Mouse (Mus musculus): ENCODE results near the gene Ugt2b35. TPM values are rescaled to one million over a fixed set of nuclear protein-coding genes. Genes with fewer than 3 reads are reported as not detected.
"Not testable (repeated sequence)": the region's sequence is repeated elsewhere in the genome, so short reads cannot be mapped to it uniquely, and the experiment has no call there.

Gene Ugt2b35
- not detected in 2 replicates for polyA plus RNA-seq (2014; fragmentation: Nextera tagmentation; extraction: Ambion mirVana)

GRCm38 (mm10) chr5:87000395-87001073, at the start of gene Ugt2b35:
Ugt2b35 (plus strand) TSS chr5:87000860.
- no peak within 1 kb of the TSS for H3K4me2 ChIP-seq (ENCODE audit: low read length)
- 82% methylated on average over 4 of the region's 4 CpGs for WGBS
- H3K9me3 ChIP-seq (ENCODE audit: control insufficient read depth, low read length) = no peaks in the 10 kb centered on the region
- H3K27me3 ChIP-seq (ENCODE audit: control insufficient read depth, insufficient read depth, low read length) = no peaks in the 10 kb centered on the region
- no peak within 1 kb of the TSS for H3K9ac ChIP-seq (replicated peaks; ENCODE audit: low read length)
- no peak within 1 kb of the TSS for H3K27ac ChIP-seq (replicated peaks; ENCODE audit: low read depth, low read length)
- ATAC-seq (ENCODE audit: low FRiP score, low TSS enrichment) (no peak), DNase-seq (no peak)
- no peak within 1 kb of the TSS for H3K4me3 ChIP-seq (replicated peaks; ENCODE audit: low read depth, low read length)
- no peaks in the 10 kb centered on the region for H3K4me1 ChIP-seq (ENCODE audit: control insufficient read depth, insufficient read depth, low read length)
- H3K36me3 ChIP-seq (ENCODE audit: control insufficient read depth, insufficient read depth, low read length) = no peaks in the 10 kb centered on the region

GRCm38 (mm10) chr5:86960504-86960903, 40.2 kb upstream of the Ugt2b35 start:
- H3K4me2 ChIP-seq (ENCODE audit: low read length) = no peak overlapping the region

GRCm38 (mm10) chr5:86961587-86962358, 38.9 kb upstream of the Ugt2b35 start:
- Histone ChIP-seq H3K27me3 (ENCODE audit: control insufficient read depth, insufficient read depth, low read length) (no peaks in the 10 kb centered on the region), H3K4me2 (ENCODE audit: low read length) (no peak overlapping the region), H3K36me3 (ENCODE audit: control insufficient read depth, insufficient read depth, low read length) (no peaks in the 10 kb centered on the region), H3K9me3 (ENCODE audit: control insufficient read depth, low read length) (no peaks in the 10 kb centered on the region), H3K9ac (replicated peaks; ENCODE audit: low read length) (no peak overlapping the region), H3K4me3 (replicated peaks; ENCODE audit: low read depth, low read length) (no peak overlapping the region), H3K27ac (replicated peaks; ENCODE audit: low read depth, low read length) (no peak overlapping the region), H3K4me1 (ENCODE audit: control insufficient read depth, insufficient read depth, low read length) (no peaks in the 10 kb centered on the region)
- 83% methylated on average over 3 of the region's 3 CpGs for WGBS
- no peak for ATAC-seq (ENCODE audit: low FRiP score, low TSS enrichment)
- DNase-seq = no peak

More at GRCm38 (mm10) chr5:86960504-86960903, 40.2 kb upstream of the Ugt2b35 start:
- DNase-seq (no peak), ATAC-seq (ENCODE audit: low FRiP score, low TSS enrichment) (no peak)
- H3K4me1 ChIP-seq (ENCODE audit: control insufficient read depth, insufficient read depth, low read length) = no peaks in the 10 kb centered on the region
- 90% methylated on average over 3 of the region's 3 CpGs for WGBS
- no peaks in the 10 kb centered on the region for H3K27me3 ChIP-seq (ENCODE audit: control insufficient read depth, insufficient read depth, low read length)
- H3K27ac ChIP-seq (replicated peaks; ENCODE audit: low read depth, low read length) = no peak overlapping the region
- no peak overlapping the region for H3K4me3 ChIP-seq (replicated peaks; ENCODE audit: low read depth, low read length)
- no peaks in the 10 kb centered on the region for H3K36me3 ChIP-seq (ENCODE audit: control insufficient read depth, insufficient read depth, low read length)
- H3K9me3 ChIP-seq (ENCODE audit: control insufficient read depth, low read length) = no peaks in the 10 kb centered on the region
- no peak overlapping the region for H3K9ac ChIP-seq (replicated peaks; ENCODE audit: low read length)

GRCm38 (mm10) chr5:86962849-86963248, 37.8 kb upstream of the Ugt2b35 start:
- 89% methylated on average over 1 of the region's 1 CpGs for WGBS
- H3K27ac ChIP-seq (replicated peaks; ENCODE audit: low read depth, low read length); DNase-seq; H3K4me1 ChIP-seq (ENCODE audit: control insufficient read depth, insufficient read depth, low read length); H3K9ac ChIP-seq (replicated peaks; ENCODE audit: low read length); H3K4me3 ChIP-seq (replicated peaks; ENCODE audit: low read depth, low read length); H3K4me2 ChIP-seq (ENCODE audit: low read length); H3K36me3 ChIP-seq (ENCODE audit: control insufficient read depth, insufficient read depth, low read length); H3K9me3 ChIP-seq (ENCODE audit: control insufficient read depth, low read length); ATAC-seq (ENCODE audit: low FRiP score, low TSS enrichment); H3K27me3 ChIP-seq (ENCODE audit: control insufficient read depth, insufficient read depth, low read length): not testable (repeated sequence)

GRCm38 (mm10) chr5:86967271-86967670, 33.4 kb upstream of the Ugt2b35 start:
- WGBS = 93% methylated on average over 5 of the region's 5 CpGs
- H3K27me3 ChIP-seq (ENCODE audit: control insufficient read depth, insufficient read depth, low read length); DNase-seq; ATAC-seq (ENCODE audit: low FRiP score, low TSS enrichment); H3K4me3 ChIP-seq (replicated peaks; ENCODE audit: low read depth, low read length); H3K36me3 ChIP-seq (ENCODE audit: control insufficient read depth, insufficient read depth, low read length); H3K4me2 ChIP-seq (ENCODE audit: low read length); H3K27ac ChIP-seq (replicated peaks; ENCODE audit: low read depth, low read length); H3K4me1 ChIP-seq (ENCODE audit: control insufficient read depth, insufficient read depth, low read length); H3K9ac ChIP-seq (replicated peaks; ENCODE audit: low read length); H3K9me3 ChIP-seq (ENCODE audit: control insufficient read depth, low read length): not testable (repeated sequence)

- Histone ChIP-seq H3K4me2 (ENCODE audit: low read length) (no peak overlapping the region), H3K9ac (replicated peaks; ENCODE audit: low read length) (no peak overlapping the region), H3K27ac (replicated peaks; ENCODE audit: low read depth, low read length) (no peak overlapping the region), H3K4me1 (ENCODE audit: control insufficient read depth, insufficient read depth, low read length) (no peaks in the 10 kb centered on the region), H3K36me3 (ENCODE audit: control insufficient read depth, insufficient read depth, low read length) (no peaks in the 10 kb centered on the region), H3K9me3 (ENCODE audit: control insufficient read depth, low read length) (no peaks in the 10 kb centered on the region), H3K4me3 (replicated peaks; ENCODE audit: low read depth, low read length) (no peak overlapping the region), H3K27me3 (ENCODE audit: control insufficient read depth, insufficient read depth, low read length) (no peaks in the 10 kb centered on the region)
- ATAC-seq (ENCODE audit: low FRiP score, low TSS enrichment) (no peak), DNase-seq (no peak)
- WGBS = 89% methylated on average over 6 of the region's 6 CpGs
Measured at GRCm38 (mm10) chr5:87004735-87005134, 4.1 kb downstream of the Ugt2b35 start.

GRCm38 (mm10) chr5:87015477-87015876, 14.8 kb downstream of the Ugt2b35 start:
- Histone ChIP-seq H3K27me3 (ENCODE audit: control insufficient read depth, insufficient read depth, low read length) (no peaks in the 10 kb centered on the region), H3K4me2 (ENCODE audit: low read length) (no peak overlapping the region), H3K9me3 (ENCODE audit: control insufficient read depth, low read length) (no peaks in the 10 kb centered on the region), H3K9ac (replicated peaks; ENCODE audit: low read length) (no peak overlapping the region), H3K36me3 (ENCODE audit: control insufficient read depth, insufficient read depth, low read length) (no peaks in the 10 kb centered on the region), H3K4me3 (replicated peaks; ENCODE audit: low read depth, low read length) (no peak overlapping the region), H3K4me1 (ENCODE audit: control insufficient read depth, insufficient read depth, low read length) (no peaks in the 10 kb centered on the region), H3K27ac (replicated peaks; ENCODE audit: low read depth, low read length) (no peak overlapping the region)
- WGBS = 95% methylated on average over 3 of the region's 3 CpGs
- ATAC-seq (ENCODE audit: low FRiP score, low TSS enrichment) = no peak
- no peak for DNase-seq

GRCm38 (mm10) chr5:87027359-87027758, 26.7 kb downstream of the Ugt2b35 start:
- H3K27me3 ChIP-seq (ENCODE audit: control insufficient read depth, insufficient read depth, low read length) = no peaks in the 10 kb centered on the region
- H3K4me3 ChIP-seq (replicated peaks; ENCODE audit: low read depth, low read length) = no peak overlapping the region
- no peak overlapping the region for H3K9ac ChIP-seq (replicated peaks; ENCODE audit: low read length)
- H3K4me2 ChIP-seq (ENCODE audit: low read length) = no peak overlapping the region
- no peaks in the 10 kb centered on the region for H3K36me3 ChIP-seq (ENCODE audit: control insufficient read depth, insufficient read depth, low read length)
- no peaks in the 10 kb centered on the region for H3K9me3 ChIP-seq (ENCODE audit: control insufficient read depth, low read length)
- ATAC-seq (ENCODE audit: low FRiP score, low TSS enrichment) (no peak), DNase-seq (no peak)
- H3K27ac ChIP-seq (replicated peaks; ENCODE audit: low read depth, low read length) = no peak overlapping the region
- 84% methylated on average over 3 of the region's 3 CpGs for WGBS
- H3K4me1 ChIP-seq (ENCODE audit: control insufficient read depth, insufficient read depth, low read length) = no peaks in the 10 kb centered on the region

- no peak overlapping the region for H3K27ac ChIP-seq (replicated peaks; ENCODE audit: low read depth, low read length)
- WGBS = 94% methylated on average over 1 of the region's 1 CpGs
- H3K9me3 ChIP-seq (ENCODE audit: control insufficient read depth, low read length) = no peaks in the 10 kb centered on the region
- no peaks in the 10 kb centered on the region for H3K4me1 ChIP-seq (ENCODE audit: control insufficient read depth, insufficient read depth, low read length)
- ATAC-seq (ENCODE audit: low FRiP score, low TSS enrichment) = no peak
- no peaks in the 10 kb centered on the region for H3K27me3 ChIP-seq (ENCODE audit: control insufficient read depth, insufficient read depth, low read length)
- no peak overlapping the region for H3K4me2 ChIP-seq (ENCODE audit: low read length)
- DNase-seq = no peak
- H3K4me3 ChIP-seq (replicated peaks; ENCODE audit: low read depth, low read length) = no peak overlapping the region
- H3K36me3 ChIP-seq (ENCODE audit: control insufficient read depth, insufficient read depth, low read length) = no peaks in the 10 kb centered on the region
- no peak overlapping the region for H3K9ac ChIP-seq (replicated peaks; ENCODE audit: low read length)
Measured at GRCm38 (mm10) chr5:87030624-87031023, 30.0 kb downstream of the Ugt2b35 start.
